Mouse (Mus musculus): ENCODE results near the gene Adh6b.

DNA sequence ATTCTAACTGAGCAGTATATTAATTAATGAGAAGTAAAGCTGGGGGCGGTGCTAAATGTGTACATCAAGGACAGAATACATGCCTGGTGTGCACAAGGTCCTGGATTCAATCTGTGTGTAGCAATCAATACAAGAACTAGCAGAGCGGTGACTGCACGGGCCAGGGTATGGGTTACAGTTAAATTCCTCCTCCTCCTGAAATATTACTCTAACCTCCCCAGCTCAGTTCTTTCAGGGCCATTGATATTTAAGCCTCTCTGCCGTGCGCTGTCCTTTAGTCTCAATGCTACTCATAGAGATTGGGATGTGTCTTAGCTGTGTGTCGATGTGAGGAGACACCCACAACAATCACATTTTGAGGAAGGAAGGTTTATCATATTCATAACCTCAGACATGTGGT, 45.6 kb downstream of the Adh6b start:
- no peak for TF ChIP-seq EP300 (optimal IDR thresholded peaks at IDR 0.05)
- no peak for TF ChIP-seq CTCF (IDR thresholded peaks at IDR 0.05; ENCODE audit: low read depth)

Measured in stomach, postnatal 0 days (tissue).